Mouse (Mus musculus) urinary bladder, postnatal 25 days (tissue): ENCODE measurements at regions not wholly inside any gene's neighbourhood (a gene's known extent, or its start where the extent isn't known, plus 50 kb on each side); places are given as distances from the start of the nearest gene placed in this dataset.
"Not testable (repeated sequence)": the region's sequence is repeated elsewhere in the genome, so short reads cannot be mapped to it uniquely, and the experiment has no call there.

Source experiments
- DNase-seq: peaks from one replicate; pipeline ENCODE4 v3.0.0; 2022; ENCODE audit warnings: low spot score

DNA sequence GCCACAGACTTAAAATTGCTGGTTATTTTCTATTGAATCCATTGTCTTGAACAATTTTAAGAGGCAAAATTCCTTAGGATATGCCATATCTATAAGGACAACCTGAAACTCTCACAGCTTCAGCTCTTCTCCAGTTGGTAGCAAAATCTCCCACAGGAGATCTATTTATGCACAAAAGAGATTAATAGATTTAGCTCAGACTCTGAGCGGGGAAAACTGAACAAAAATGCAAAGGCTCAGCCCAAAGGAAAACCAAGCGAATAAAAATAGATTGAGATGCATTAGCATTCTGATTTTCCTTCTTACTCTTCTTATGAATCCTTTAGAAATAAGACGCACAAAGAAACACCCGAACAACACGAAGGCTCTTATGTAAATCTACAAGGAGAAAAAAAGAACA lies 196.2 kb upstream of the Pcsk5 start:
- DNase-seq, result no peak

DNA sequence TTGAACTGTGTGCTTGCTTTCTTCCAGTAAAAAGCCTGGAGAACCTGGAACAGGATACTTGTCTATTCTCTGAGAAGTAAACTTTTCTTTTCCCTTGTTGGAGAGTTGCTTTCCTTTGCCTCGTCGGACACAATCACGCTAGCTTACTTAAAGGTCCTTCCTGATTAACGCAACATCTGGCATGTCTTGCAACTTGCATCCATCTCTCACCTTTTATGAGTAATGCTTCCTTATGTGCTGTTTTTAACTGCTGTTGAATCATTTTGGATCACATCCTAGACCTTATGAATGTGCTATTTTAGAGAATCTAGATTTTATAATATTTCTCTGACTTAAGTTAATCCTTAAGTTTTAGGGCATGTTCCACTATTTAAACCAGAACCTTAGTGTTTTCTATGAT lies 188.4 kb upstream of the Pcsk5 start:
- no peak for DNase-seq

DNA sequence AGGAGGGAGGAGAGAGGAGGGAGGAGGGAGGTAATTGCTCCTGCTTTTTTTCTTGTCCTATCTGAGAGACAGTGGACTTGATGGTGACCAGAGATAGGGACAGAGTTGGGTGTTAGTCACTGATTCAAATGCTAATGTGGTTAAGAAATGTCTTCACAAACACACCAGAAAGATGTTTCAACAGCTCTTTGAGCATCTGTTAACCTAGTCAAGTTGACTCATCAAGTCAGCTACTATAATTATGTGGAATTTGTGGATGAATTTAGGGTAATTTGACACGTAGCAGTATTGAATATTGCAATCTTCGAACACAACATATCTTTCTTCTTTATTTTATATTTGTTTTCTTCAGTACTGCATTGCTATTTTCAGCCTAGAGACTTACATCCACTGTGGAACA lies 182.9 kb upstream of the Pcsk5 start:
- DNase-seq, result no peak

GRCm38 (mm10) chr19:18015371-18015770 lies 177.9 kb upstream of the Pcsk5 start:
- no peak for DNase-seq

DNA sequence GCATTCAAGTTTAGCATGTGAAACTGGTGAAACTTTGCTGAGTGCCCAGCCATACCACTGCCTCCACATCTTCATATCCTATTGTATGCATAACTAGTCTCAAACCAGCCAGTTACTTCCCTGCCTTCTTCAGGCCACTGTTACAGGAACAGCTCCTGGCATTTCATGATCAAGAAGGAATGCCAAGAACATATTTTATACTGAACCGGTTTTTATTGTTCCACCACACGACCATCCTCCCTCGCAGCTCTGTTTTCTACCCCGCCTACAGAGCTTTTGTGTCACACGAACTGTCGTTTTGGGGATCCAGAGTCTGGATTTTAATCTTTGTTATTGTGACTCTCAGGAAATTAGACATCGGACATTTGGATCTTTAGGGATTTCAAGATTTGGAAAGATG lies 174.6 kb upstream of the Pcsk5 start:
- no peak for DNase-seq

DNA sequence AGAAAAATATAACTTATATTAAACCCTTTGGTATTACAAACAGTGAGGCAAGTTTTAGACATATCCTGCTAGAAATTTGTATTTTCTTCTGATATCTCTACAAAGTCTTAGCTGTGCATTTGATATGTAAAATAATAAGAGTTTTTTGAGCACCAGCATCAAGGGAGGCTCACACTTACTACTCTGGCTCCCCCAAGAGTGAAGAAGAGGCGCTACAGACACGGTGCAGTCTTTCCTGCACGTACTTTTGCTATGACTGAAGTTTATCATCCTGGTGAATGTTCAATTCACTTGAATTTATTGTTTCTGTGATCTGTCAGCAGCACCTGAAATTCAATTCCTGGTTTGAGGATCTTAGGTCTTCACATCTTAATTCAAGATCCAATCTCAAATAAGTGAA lies 160.1 kb upstream of the Pcsk5 start:
- no peak for DNase-seq

DNA sequence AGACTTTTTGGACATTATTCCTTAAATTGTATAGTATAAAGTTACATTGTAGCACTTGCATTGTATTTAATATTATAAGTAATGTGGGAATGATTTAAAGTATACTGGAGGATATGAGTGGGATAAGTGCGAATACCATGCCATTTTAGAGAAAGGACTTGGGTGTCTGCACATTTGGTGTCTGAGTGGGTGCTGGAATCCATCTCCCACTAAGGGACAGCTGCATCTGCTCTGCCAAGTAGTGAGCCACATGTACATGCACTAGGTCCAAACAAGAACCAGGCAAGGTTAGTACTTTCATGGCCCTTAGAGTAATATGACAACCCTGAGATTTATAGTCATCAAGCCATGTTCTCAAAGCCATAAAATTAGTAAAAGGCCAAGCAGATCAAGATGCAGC lies 146.0 kb upstream of the Pcsk5 start:
- DNase-seq, result no peak

- no peak for DNase-seq
Observed at GRCm38 (mm10) chr19:17965566-17965965, 128.1 kb upstream of the Pcsk5 start.

DNA sequence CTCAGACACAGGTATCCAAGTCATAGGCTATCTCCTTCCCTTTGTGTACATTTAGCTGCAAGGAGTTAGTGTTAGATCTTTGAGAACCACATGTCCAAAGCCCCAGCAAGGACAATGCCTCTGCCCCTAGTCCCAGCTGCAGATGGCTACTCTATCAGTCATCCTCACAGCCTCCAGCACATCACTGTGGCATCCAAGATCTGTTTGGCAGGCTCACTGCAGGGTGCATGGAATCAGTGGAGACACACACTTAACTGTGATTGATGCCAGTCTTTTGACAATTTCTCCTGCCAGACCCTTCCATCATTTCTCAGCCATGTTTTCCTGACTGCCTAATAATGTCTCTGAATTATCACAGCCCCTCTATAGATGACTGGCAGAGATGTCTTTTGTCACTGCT lies 121.0 kb upstream of the Pcsk5 start:
- DNase-seq, result no peak

DNA sequence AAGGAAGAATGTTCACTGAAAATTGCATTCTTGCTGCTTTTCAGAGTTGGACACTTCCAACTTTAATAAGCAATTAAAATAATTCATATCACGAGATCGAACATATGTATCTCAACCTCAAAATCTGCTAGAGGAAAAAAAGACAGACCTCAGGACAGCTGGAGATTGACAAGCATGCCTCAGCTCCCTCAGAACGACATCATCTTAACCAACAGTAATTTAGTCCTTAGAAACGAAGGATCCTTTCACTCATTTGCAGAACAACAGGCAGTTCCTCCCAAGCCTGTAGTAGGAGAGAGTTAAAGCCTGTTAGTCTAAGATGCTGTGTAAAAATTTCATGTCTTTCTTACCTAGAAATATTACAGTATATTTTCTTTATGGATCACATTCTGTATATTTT lies 95.2 kb upstream of the Pcsk5 start:
- DNase-seq, result no peak

GRCm38 (mm10) chr19:17927121-17927520 lies 89.7 kb upstream of the Pcsk5 start:
- DNase-seq, result not testable (repeated sequence)

DNA sequence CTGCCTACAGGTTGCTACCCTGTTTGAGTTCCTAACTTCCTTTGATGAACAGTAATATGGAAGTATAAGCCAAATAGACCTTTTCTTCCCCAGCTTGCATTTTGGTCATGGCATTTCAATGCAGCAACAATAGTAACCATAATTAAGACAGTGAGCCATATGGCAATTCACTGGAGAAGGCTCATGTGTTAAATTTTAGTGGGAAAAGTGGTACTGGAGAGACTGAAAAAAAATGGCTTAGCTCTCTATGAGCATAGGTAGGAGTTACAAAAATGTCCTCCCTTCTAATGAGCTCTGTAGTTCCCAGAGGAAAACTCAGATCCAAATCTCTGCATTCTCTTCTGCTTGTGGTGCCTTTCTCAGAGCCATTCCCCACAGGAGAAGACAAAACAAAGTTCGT lies 70.1 kb upstream of the Pcsk5 start:
- no peak for DNase-seq

DNA sequence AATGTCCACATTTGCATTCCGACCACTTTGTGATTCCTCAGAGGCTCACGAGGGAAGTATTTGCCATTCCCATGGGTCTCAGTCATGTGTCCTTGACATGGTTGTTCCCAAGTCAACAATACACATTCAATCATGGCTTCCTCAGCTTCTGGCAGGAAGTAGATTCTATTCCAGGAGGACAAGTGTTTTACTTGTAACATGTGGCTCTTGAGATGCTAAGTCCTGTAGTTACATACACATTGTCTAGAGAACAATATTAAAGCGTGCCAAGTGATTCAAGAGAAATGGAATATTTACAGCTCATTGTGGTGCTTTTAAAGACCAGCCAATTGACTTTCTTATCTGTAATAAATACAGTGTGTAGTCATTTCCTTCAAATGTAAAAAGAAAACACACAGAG lies 66.7 kb upstream of the Pcsk5 start:
- DNase-seq, result no peak

GRCm38 (mm10) chr19:17892615-17893014 lies 55.2 kb upstream of the Pcsk5 start:
- no peak for DNase-seq
